Mouse (Mus musculus) stomach, embryonic 16.5 days (tissue): ENCODE measurements around the gene Olfr282. TPM values are rescaled to one million over a fixed set of nuclear protein-coding genes. Genes with fewer than 3 reads are reported as not detected.

Experiments used
- ATAC-seq: fragments of 200-750 bp; cut with Nextera tagmentation; 2 replicates; pipeline ENCODE4 v1.8.0; 2017; ENCODE audit warnings: moderate number of reproducible peaks, moderate TSS enrichment; ENCODE audit not compliant: insufficient read depth, low FRiP score
- H3K27ac ChIP-seq: fragments of 300-500 bp; sonication (generic); 2 replicates; pipeline ENCODE4 v1.5.1; 2014; ENCODE audit warnings: low read length
- H3K27me3 ChIP-seq: fragments of 300-500 bp; sonication (generic); 2 replicates; pipeline ENCODE4 v1.6.1; 2014; ENCODE audit warnings: low read length, control low read depth, mixed read lengths; ENCODE audit not compliant: control insufficient read depth, insufficient read depth
- H3K36me3 ChIP-seq: fragments of 300-500 bp; sonication (generic); 2 replicates; pipeline ENCODE4 v1.6.1; 2014; ENCODE audit warnings: low read length; ENCODE audit not compliant: control insufficient read depth, insufficient read depth
- H3K4me1 ChIP-seq: fragments of 300-500 bp; sonication (generic); 2 replicates; pipeline ENCODE4 v1.6.1; 2014; ENCODE audit warnings: low read length, control low read depth, mixed read lengths; ENCODE audit not compliant: control insufficient read depth, insufficient read depth
- H3K4me2 ChIP-seq: fragments of 300-500 bp; sonication (generic); 2 replicates; pipeline ENCODE4 v1.6.1; 2014; ENCODE audit warnings: low read depth, low read length, mixed read lengths
- H3K4me3 ChIP-seq: fragments of 300-500 bp; sonication (generic); replicated peaks from 2 replicates; pipeline ENCODE4 v1.5.1; 2014; ENCODE audit warnings: mild to moderate bottlenecking, low read length
- H3K9ac ChIP-seq: fragments of 300-500 bp; sonication (generic); 2 replicates; pipeline ENCODE4 v1.6.1; 2014; ENCODE audit warnings: low read length
- H3K9me3 ChIP-seq: fragments of 300-500 bp; sonication (generic); replicated peaks from 2 replicates; pipeline ENCODE4 v1.6.1; 2016; ENCODE audit warnings: low read length, control low read depth; ENCODE audit not compliant: control insufficient read depth
- WGBS: fragments of 180-500 bp; shearing (Covaris S2); extraction: QIAGEN DNeasy Blood & Tissue Kit; methylation state at CpG from one replicate; pipeline ENCODE4 v1.1.7; 2014; 5-methylcytosine and 5-hydroxymethylcytosine counted together
- polyA plus RNA-seq: library from polyadenylated mRNA; unstranded; fragments of >200 nt; fragmentation: Nextera tagmentation; extraction: Ambion mirVana; gene quantifications from 2 replicates; pipeline ENCODE4 v1.2.1, GENCODE M21; 2015

The Olfr282 gene
- polyA plus RNA-seq, 1 experiment from 2014 or later, result not detected

GRCm38 (mm10) chr15:98483907-98484886 lies 53.2 kb downstream of the Olfr282 start:
- H3K9ac ChIP-seq, result no peak overlapping the region
- H3K4me3 ChIP-seq, result no peak overlapping the region
- H3K27me3 ChIP-seq, result no peaks in the 10 kb centered on the region
- no peaks in the 10 kb centered on the region for H3K9me3 ChIP-seq
- 0 out of 2 replicates have a peak overlapping the region, but pooled peaks have one; percentile 4 for H3K4me2 ChIP-seq
- no peaks in the 10 kb centered on the region for H3K36me3 ChIP-seq
- peak; percentile 44; the same call in 1 of the 2 replicates for ATAC-seq
- no peaks in the 10 kb centered on the region for H3K4me1 ChIP-seq
- no peak overlapping the region; the same call in 1 of the 2 replicates for H3K27ac ChIP-seq
- 52% methylated on average over 18 of the region's 18 CpGs for WGBS

- no peaks in the 10 kb centered on the region for H3K27me3 ChIP-seq
- no peak overlapping the region for H3K27ac ChIP-seq
- H3K36me3 ChIP-seq, result no peaks in the 10 kb centered on the region
- no peaks in the 10 kb centered on the region for H3K9me3 ChIP-seq
- no peaks in the 10 kb centered on the region for H3K4me1 ChIP-seq
- H3K9ac ChIP-seq, result no peak overlapping the region
- H3K4me2 ChIP-seq, result no peak overlapping the region
- ATAC-seq, result no peak
- 90% methylated on average over 8 of the region's 8 CpGs for WGBS
- no peak overlapping the region for H3K4me3 ChIP-seq
Measured at GRCm38 (mm10) chr15:98486433-98487021, 55.5 kb downstream of the Olfr282 start.

Other genes starting within 250 kb of the Olfr282 start
- not detected in 2 replicates for gene Olfr288, start 235.7 kb upstream of the Olfr282 start, polyA plus RNA-seq
- not detected in 2 replicates for gene Gm44579, start 210.2 kb upstream of the Olfr282 start, polyA plus RNA-seq
- not detected in 2 replicates for gene Olfr287, start 210.2 kb upstream of the Olfr282 start, polyA plus RNA-seq
- gene Olfr286, start 196.8 kb upstream of the Olfr282 start, polyA plus RNA-seq, result not detected in 2 replicates
- gene H1fnt, start 173.9 kb upstream of the Olfr282 start, polyA plus RNA-seq, result not detected in 2 replicates
- gene Zfp641, start 135.1 kb upstream of the Olfr282 start, polyA plus RNA-seq, result 0.50 and 0.66 TPM in 2 replicates
- not detected in 2 replicates for gene Olfr285, start 113.9 kb upstream of the Olfr282 start, polyA plus RNA-seq
- not detected in 2 replicates for gene Olfr284, start 90.2 kb upstream of the Olfr282 start, polyA plus RNA-seq
- gene Olfr283, start 50.3 kb upstream of the Olfr282 start, polyA plus RNA-seq, result not detected in 2 replicates
- gene Olfr281, start 21.4 kb downstream of the Olfr282 start, polyA plus RNA-seq, result not detected in 2 replicates
- not detected in 2 replicates for gene OR5BS1P, start 38.7 kb downstream of the Olfr282 start, polyA plus RNA-seq
- 0.25 TPM in 1 of 2 replicates, not detected in the other for gene Lalba, start 51.5 kb downstream of the Olfr282 start, polyA plus RNA-seq
- not detected in 2 replicates for gene Olfr279, start 61.2 kb downstream of the Olfr282 start, polyA plus RNA-seq
- 65.1 and 66.9 TPM in 2 replicates for gene Kansl2, start 103.0 kb downstream of the Olfr282 start, polyA plus RNA-seq
- 44.9 and 52.4 TPM in 2 replicates for gene Ccnt1, start 139.7 kb downstream of the Olfr282 start, polyA plus RNA-seq
- gene 4930415O20Rik, start 139.8 kb downstream of the Olfr282 start, polyA plus RNA-seq, result 0.44 and 0.45 TPM in 2 replicates
- gene Adcy6, start 178.9 kb downstream of the Olfr282 start, polyA plus RNA-seq, result 15.2 and 17.8 TPM in 2 replicates
- gene Cacnb3, start 199.6 kb downstream of the Olfr282 start, polyA plus RNA-seq, result 27.3 and 28.2 TPM in 2 replicates
- 17.0 and 18.6 TPM in 2 replicates for gene Ddx23, start 231.7 kb downstream of the Olfr282 start, polyA plus RNA-seq
- 0.91 and 0.99 TPM in 2 replicates for gene Rnd1, start 246.2 kb downstream of the Olfr282 start, polyA plus RNA-seq